Mouse (Mus musculus): ENCODE measurements at regions not wholly inside any gene's neighbourhood (a gene's known extent, or its start where the extent isn't known, plus 50 kb on each side); places are given as distances from the start of the nearest gene placed in this dataset.
"Not testable (repeated sequence)": the region's sequence is repeated elsewhere in the genome, so short reads cannot be mapped to it uniquely, and the experiment has no call there.

- no peak for DNase-seq (ENCODE audit: low spot score)
Measured at GRCm38 (mm10) chr4:84165256-84165655, 509.8 kb downstream of the Bnc2 start.

- DNase-seq (ENCODE audit: low spot score): no peak
Measured at GRCm38 (mm10) chr4:84172841-84173240, 502.2 kb downstream of the Bnc2 start.

GRCm38 (mm10) chr4:84173441-84173840, 501.6 kb downstream of the Bnc2 start:
- no peak for DNase-seq (ENCODE audit: low spot score)

GRCm38 (mm10) chr4:84176457-84176856, 498.6 kb downstream of the Bnc2 start:
- not testable (repeated sequence) for DNase-seq (ENCODE audit: low spot score)

- no peak for DNase-seq (ENCODE audit: low spot score)
Measured at GRCm38 (mm10) chr4:84177827-84178226, 497.2 kb downstream of the Bnc2 start.

- DNase-seq (ENCODE audit: low spot score): no peak
Measured at GRCm38 (mm10) chr4:84184436-84184835, 490.6 kb downstream of the Bnc2 start.

GRCm38 (mm10) chr4:84184844-84185243, 490.2 kb downstream of the Bnc2 start:
- no peak for DNase-seq (ENCODE audit: low spot score)

GRCm38 (mm10) chr4:84189315-84189714, 485.8 kb downstream of the Bnc2 start:
- DNase-seq (ENCODE audit: low spot score): no peak

- DNase-seq (ENCODE audit: low spot score): no peak
Measured at GRCm38 (mm10) chr4:84191303-84191702, 483.8 kb downstream of the Bnc2 start.

GRCm38 (mm10) chr4:84192301-84192700, 482.8 kb downstream of the Bnc2 start:
- DNase-seq (ENCODE audit: low spot score): no peak

GRCm38 (mm10) chr4:84196732-84197131, 478.3 kb downstream of the Bnc2 start:
- no peak for DNase-seq (ENCODE audit: low spot score)

GRCm38 (mm10) chr4:84198176-84198575, 476.9 kb downstream of the Bnc2 start:
- DNase-seq (ENCODE audit: low spot score): no peak

- no peak for DNase-seq (ENCODE audit: low spot score)
Measured at GRCm38 (mm10) chr4:84199181-84199656, 475.9 kb downstream of the Bnc2 start.

GRCm38 (mm10) chr4:84201001-84201400, 474.1 kb downstream of the Bnc2 start:
- DNase-seq (ENCODE audit: low spot score): no peak

GRCm38 (mm10) chr4:84202231-84202630, 472.8 kb downstream of the Bnc2 start:
- no peak for DNase-seq (ENCODE audit: low spot score)

- no peak for DNase-seq (ENCODE audit: low spot score)
Measured at GRCm38 (mm10) chr4:84203680-84204079, 471.4 kb downstream of the Bnc2 start.

- no peak for DNase-seq (ENCODE audit: low spot score)
Measured at GRCm38 (mm10) chr4:84204777-84205176, 470.3 kb downstream of the Bnc2 start.

- DNase-seq (ENCODE audit: low spot score): no peak
Measured at GRCm38 (mm10) chr4:84208175-84208574, 466.9 kb downstream of the Bnc2 start.

GRCm38 (mm10) chr4:84209538-84209937, 465.5 kb downstream of the Bnc2 start:
- no peak for DNase-seq (ENCODE audit: low spot score)

- DNase-seq (ENCODE audit: low spot score): no peak
Measured at GRCm38 (mm10) chr4:84211311-84211875, 463.7 kb downstream of the Bnc2 start.

GRCm38 (mm10) chr4:84212004-84212403, 463.1 kb downstream of the Bnc2 start:
- DNase-seq (ENCODE audit: low spot score): no peak

- no peak for DNase-seq (ENCODE audit: low spot score)
Measured at GRCm38 (mm10) chr4:84214523-84214922, 460.6 kb downstream of the Bnc2 start.

GRCm38 (mm10) chr4:84218961-84219360, 456.1 kb downstream of the Bnc2 start:
- no peak for DNase-seq (ENCODE audit: low spot score)

- no peak for DNase-seq (ENCODE audit: low spot score)
Measured at GRCm38 (mm10) chr4:84222057-84222717, 452.9 kb downstream of the Bnc2 start.

All from left cerebral cortex, adult 11 months (tissue).